Mouse (Mus musculus) left cerebral cortex, postnatal 36 days (tissue): Measurements from ENCODE around the gene Zfp980. TPM values are rescaled to one million over a fixed set of nuclear protein-coding genes. Genes with fewer than 3 reads are reported as not detected.
"Not testable (repeated sequence)": the region's sequence is repeated elsewhere in the genome, so short reads cannot be mapped to it uniquely, and the experiment has no call there.

Experiments
- DNase-seq, 2 experiments: peaks; one replicate each; pipeline ENCODE4 v3.0.0; 2021 to 2022; ENCODE audit warnings: low spot score in 2 of 2, mixed read lengths in 1 of 2
- intact Hi-C: fragments of 180-260 bp; cut with DNase I; formaldehyde crosslinking; loops from one replicate; pipeline ENCODE4 v1.15.1; 2025
- total RNA-seq, 2 experiments: library from RNA; stranded (reverse); gene quantifications; 2 replicates each; pipeline ENCODE4 v1.2.3; 2021

Gene Zfp980
- total RNA-seq, result under 1 TPM in 1 of 2 experiments, not detected in 1; 0.15 TPM

GRCm38 (mm10) chr4:145670385-145670784, at the start of gene Zfp980:
Gene Zfp980, plus strand, starts transcription at chr4:145670685.
- DNase-seq, intact Hi-C loops: not testable (repeated sequence)

- DNase-seq, intact Hi-C loops: not testable (repeated sequence)
These were observed 29.9 kb upstream of the Zfp980 start for GRCm38 (mm10) chr4:145640416-145641185.

- DNase-seq, intact Hi-C loops: not testable (repeated sequence)
These were observed 3.8 kb downstream of the Zfp980 start for GRCm38 (mm10) chr4:145674286-145674780.

GRCm38 (mm10) chr4:145680217-145680616, 9.7 kb downstream of the Zfp980 start:
- intact Hi-C loops, DNase-seq: not testable (repeated sequence)

DNA sequence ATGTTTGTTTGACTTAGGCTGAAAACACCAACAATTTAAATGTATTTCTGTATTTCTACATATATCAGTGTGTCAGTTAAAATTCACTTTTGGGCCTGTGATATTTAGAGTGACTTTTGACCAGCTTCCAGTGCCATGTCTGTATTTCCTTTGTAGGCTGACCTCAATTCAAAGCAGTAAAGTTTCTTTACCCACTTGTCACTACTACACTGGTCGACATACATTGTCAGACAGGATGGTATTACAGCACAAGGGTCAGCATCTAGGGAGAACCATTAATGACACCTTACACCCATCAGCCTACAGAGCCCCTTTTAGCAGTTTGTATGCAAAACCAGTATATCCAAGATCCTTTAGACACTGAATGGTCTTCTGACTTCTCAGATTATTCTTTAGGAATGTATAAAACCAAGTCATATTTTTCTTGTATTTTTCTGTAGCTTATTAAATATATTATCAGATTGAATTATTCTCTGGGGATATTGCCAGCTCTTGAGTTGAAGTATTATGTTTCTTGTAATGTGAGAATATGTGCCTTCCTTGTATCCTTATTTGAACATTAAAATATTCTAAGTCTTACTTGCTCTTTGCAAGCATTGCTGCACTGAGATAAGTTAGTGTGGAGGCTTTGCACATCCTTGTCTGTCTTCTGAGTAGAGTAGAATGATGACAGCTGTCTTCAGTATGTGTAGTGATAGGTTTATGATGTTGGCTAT, 10.3 kb downstream of the Zfp980 start:
- intact Hi-C loops, result not testable (repeated sequence)

GRCm38 (mm10) chr4:145682021-145682420, 11.5 kb downstream of the Zfp980 start:
- intact Hi-C loops, DNase-seq: not testable (repeated sequence)

More for the DNA sequence above, 10.3 kb downstream of the Zfp980 start:
- DNase-seq, result not testable (repeated sequence)

- intact Hi-C loops, DNase-seq: not testable (repeated sequence)
These were observed 12.7 kb downstream of the Zfp980 start for GRCm38 (mm10) chr4:145683024-145683766.

DNA sequence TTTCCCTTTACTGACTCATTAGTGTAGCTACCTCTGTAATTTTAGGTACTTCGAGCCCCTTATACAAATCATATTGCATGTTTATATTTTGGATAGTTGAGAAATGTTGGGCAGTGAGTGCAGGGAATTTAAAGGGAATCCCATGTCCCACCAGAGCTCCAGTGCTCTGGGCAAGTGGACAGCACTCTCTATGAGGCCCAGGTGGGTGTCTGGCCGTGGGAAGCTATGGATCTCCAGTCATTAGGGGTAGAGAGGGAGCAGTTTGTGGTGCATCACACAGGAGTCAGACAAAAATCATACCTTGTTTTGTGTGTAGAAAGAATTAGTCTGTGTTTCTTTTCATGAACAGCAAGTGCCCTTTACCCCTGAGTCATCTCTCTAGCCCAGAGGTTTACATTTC, 15.6 kb downstream of the Zfp980 start:
- DNase-seq, intact Hi-C loops: not testable (repeated sequence)

GRCm38 (mm10) chr4:145744935-145745644, 74.6 kb downstream of the Zfp980 start:
- intact Hi-C loops, DNase-seq: not testable (repeated sequence)

- intact Hi-C loops, DNase-seq: not testable (repeated sequence)
These were observed 75.1 kb downstream of the Zfp980 start for GRCm38 (mm10) chr4:145745645-145745991.

Other genes with a start within 250 kb of the Zfp980 start
- gene Zfp990, start 159.9 kb upstream of the Zfp980 start, total RNA-seq, result under 1 TPM; 0.39 to 0.41 TPM
- gene Gm13212, start 85.5 kb upstream of the Zfp980 start, total RNA-seq, result under 1 TPM; 0.22 to 0.23 TPM
- under 1 TPM in 1 of 2 experiments, not detected in 1; 0.27 TPM for gene Zfp986, start 198.1 kb downstream of the Zfp980 start, total RNA-seq